Mouse (Mus musculus) kidney, embryonic 14.5 days (tissue): ENCODE results near the gene Eif6. TPM values are rescaled to one million over a fixed set of nuclear protein-coding genes. Genes with fewer than 3 reads are reported as not detected.

ENCODE experiments used
- ATAC-seq: fragments of 200-750 bp; cut with Nextera tagmentation; 2 replicates; pipeline ENCODE4 v1.8.0; 2017; ENCODE audit warnings: moderate number of reproducible peaks, mild to moderate bottlenecking, moderate TSS enrichment, moderate library complexity; ENCODE audit not compliant: low FRiP score, low TSS enrichment
- H3K27ac ChIP-seq: fragments of 300-500 bp; sonication (generic); 2 replicates; pipeline ENCODE4 v1.5.1; 2014; ENCODE audit warnings: low read depth, mild to moderate bottlenecking, low read length, moderate library complexity, mixed read lengths
- H3K27me3 ChIP-seq: fragments of 300-500 bp; sonication (generic); 2 replicates; pipeline ENCODE4 v1.6.1; 2014; ENCODE audit warnings: mild to moderate bottlenecking, low read length; ENCODE audit not compliant: control insufficient read depth, insufficient read depth
- H3K36me3 ChIP-seq: fragments of 300-500 bp; sonication (generic); 2 replicates; pipeline ENCODE4 v1.6.1; 2014; ENCODE audit warnings: low read length, mixed read lengths; ENCODE audit not compliant: control insufficient read depth, insufficient read depth
- H3K4me1 ChIP-seq: fragments of 300-500 bp; sonication (generic); 2 replicates; pipeline ENCODE4 v1.6.1; 2014; ENCODE audit warnings: low read length, mixed read lengths; ENCODE audit not compliant: control insufficient read depth, insufficient read depth
- H3K4me2 ChIP-seq: fragments of 300-500 bp; sonication (generic); replicated peaks from 2 replicates; pipeline ENCODE4 v1.6.1; 2014; ENCODE audit warnings: low read depth, mild to moderate bottlenecking, low read length
- H3K4me3 ChIP-seq: fragments of 300-500 bp; sonication (generic); 2 replicates; pipeline ENCODE4 v1.5.1; 2014; ENCODE audit warnings: mild to moderate bottlenecking, low read length
- H3K9ac ChIP-seq: fragments of 300-500 bp; sonication (generic); 2 replicates; pipeline ENCODE4 v1.6.1; 2014; ENCODE audit warnings: low read depth, mild to moderate bottlenecking, low read length, moderate library complexity
- H3K9me3 ChIP-seq: fragments of 300-500 bp; sonication (generic); 2 replicates; pipeline ENCODE4 v1.6.1; 2016; ENCODE audit warnings: low read length; ENCODE audit not compliant: control insufficient read depth
- WGBS: fragments of 180-500 bp; shearing (Covaris S2); extraction: QIAGEN DNeasy Blood & Tissue Kit; methylation state at CpG from one replicate; pipeline ENCODE4 v1.1.7; 2014; 5-methylcytosine and 5-hydroxymethylcytosine counted together
- polyA plus RNA-seq: library from polyadenylated mRNA; unstranded; fragments of >200 nt; fragmentation: Nextera tagmentation; extraction: Ambion mirVana; gene quantifications from 2 replicates; pipeline ENCODE4 v1.2.1, GENCODE M21; 2014

The Eif6 gene
- polyA plus RNA-seq, 1 experiment from 2014 or later, result 202 TPM

DNA sequence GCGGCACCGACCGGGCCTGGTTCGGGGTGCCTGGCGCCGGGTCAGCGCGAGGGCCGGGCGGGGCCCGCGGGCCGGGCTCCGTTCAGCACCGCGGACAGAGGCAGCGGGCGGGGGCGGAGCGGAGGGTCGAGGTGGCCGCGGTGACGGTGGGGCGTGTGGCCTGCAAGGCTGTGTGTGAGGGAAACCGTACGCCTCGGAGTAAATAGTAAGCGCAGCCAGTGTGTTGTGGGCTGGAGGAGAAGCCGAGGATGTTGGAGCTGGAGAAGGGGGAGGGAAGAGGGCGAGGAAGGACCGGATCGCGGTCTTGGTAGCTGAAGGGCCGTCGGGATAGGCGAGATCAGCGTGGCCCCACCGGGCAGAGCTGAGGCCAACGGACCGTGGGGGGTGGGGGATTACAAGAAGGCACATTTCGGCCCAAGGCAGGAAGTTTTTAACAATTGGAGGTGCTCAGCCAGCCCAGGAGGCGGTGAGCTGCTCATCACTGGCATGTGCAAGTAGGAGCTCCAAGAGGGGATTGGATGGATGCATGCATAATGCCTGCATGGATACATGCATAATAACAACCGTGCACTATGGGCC is 51.0 kb downstream of the Eif6 start:
- peak; percentile 87 for ATAC-seq
- H3K9me3 ChIP-seq, result no peaks in the 10 kb centered on the region
- H3K27me3 ChIP-seq, result peaks cover 40% of the 10 kb centered on the region
- H3K4me1 ChIP-seq, result peaks cover 3% of the 10 kb centered on the region; the same call in 1 of the 2 replicates
- H3K36me3 ChIP-seq, result no peaks in the 10 kb centered on the region
- WGBS, result 2% methylated on average over 42 of the region's 44 CpGs
- peak overlapping the region; percentile 41 for H3K4me3 ChIP-seq
- H3K9ac ChIP-seq, result no peak overlapping the region
- H3K27ac ChIP-seq, result no peak overlapping the region; the same call in 1 of the 2 replicates
- peak overlapping the region; percentile 99 for H3K4me2 ChIP-seq

DNA sequence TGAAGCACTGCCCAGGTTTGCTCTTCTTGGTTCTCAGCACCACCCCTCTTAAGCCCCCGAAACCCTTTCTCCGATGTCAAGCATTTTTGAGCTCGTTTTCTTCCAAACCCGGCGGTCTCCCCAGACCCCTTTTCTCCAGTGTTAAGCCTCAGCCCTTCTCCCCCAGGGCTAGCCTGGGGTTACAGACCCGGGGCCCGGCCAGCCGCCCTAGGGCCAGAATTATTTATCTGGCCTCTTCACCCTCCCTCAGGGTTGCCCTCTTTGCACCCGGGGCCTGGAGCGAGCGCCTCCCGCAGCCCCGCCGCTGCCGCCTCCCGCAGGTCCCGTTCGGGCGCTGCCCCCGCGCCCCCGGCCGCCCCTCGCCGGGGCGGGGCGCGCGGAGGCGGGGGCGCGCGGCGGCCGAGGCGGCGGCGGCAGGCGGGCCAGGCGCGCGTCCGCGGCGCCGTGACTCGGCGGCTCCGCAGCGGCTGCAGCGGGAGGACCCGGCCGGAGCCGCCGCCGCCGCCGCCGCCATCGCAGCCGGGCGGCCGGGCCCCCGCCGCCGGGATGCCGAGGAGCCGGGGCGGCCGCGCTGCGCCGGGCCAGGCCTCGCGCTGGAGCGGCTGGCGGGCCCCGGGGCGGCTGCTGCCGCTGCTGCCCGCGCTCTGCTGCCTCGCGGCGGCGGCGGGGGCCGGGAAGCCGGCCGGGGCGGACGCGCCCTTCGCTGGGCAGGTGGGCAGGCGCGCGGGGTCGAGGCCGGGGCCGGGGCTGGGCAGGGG is 51.6 kb downstream of the Eif6 start, which contains the start of gene Mmp24:
Gene Mmp24, plus strand, starts transcription at position 416 of the 758 bp plus-strand sequence.
- ATAC-seq, result no peak
- H3K9me3 ChIP-seq, result no peaks in the 10 kb centered on the region
- peaks cover 3% of the 10 kb centered on the region; the same call in 1 of the 2 replicates for H3K4me1 ChIP-seq
- H3K4me2 ChIP-seq, result peak within 1 kb of the TSS; percentile 99
- no peak within 1 kb of the TSS for H3K9ac ChIP-seq
- peaks cover 40% of the 10 kb centered on the region for H3K27me3 ChIP-seq
- WGBS, result 3% methylated on average over 44 of the region's 100 CpGs
- no peaks in the 10 kb centered on the region for H3K36me3 ChIP-seq
- H3K27ac ChIP-seq, result no peak within 1 kb of the TSS; the same call in 1 of the 2 replicates
- H3K4me3 ChIP-seq, result peak within 1 kb of the TSS; percentile 41

DNA sequence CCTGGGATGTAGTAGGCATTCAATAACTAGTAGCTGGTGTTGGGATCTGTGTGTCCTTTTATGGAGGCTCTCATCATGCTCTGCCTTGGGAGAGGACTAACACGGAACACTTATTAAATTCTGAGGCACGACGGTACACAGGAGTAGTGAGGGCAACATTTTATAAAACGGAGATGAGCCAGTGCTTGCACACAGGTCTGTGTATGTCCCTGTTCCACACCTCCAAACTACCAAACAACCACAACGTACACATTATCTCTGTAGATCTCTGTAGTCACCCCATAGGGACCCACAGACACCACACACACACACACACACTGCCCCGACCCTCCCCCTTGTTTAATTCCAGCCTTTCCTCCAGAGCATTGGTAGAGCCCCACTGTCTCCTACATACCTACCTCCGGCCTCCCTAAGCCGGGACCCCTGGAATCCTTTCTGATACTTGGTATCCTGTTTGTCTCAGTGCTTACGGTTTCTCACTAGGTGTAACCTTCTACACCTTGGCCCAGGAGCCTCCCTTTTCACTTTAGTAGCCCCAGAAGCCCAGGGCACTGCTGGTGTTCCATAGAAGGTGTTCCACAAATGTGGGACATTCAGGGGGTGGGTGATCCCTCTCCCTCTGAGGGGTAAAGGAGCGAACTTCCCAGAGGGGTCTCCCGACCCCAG is 52.3 kb downstream of the Eif6 start:
- ATAC-seq, result no peak
- Histone ChIP-seq H3K9me3 (no peaks in the 10 kb centered on the region), H3K27me3 (peaks cover 40% of the 10 kb centered on the region), H3K4me3 (peak overlapping the region; percentile 41; the same call in 1 of the 2 replicates), H3K36me3 (no peaks in the 10 kb centered on the region), H3K9ac (no peak overlapping the region), H3K4me1 (peaks cover 3% of the 10 kb centered on the region; the same call in 1 of the 2 replicates), H3K27ac (no peak overlapping the region), H3K4me2 (peak overlapping the region; percentile 99)
- 59% methylated on average over 11 of the region's 11 CpGs for whole genome bisulfite sequencing

DNA sequence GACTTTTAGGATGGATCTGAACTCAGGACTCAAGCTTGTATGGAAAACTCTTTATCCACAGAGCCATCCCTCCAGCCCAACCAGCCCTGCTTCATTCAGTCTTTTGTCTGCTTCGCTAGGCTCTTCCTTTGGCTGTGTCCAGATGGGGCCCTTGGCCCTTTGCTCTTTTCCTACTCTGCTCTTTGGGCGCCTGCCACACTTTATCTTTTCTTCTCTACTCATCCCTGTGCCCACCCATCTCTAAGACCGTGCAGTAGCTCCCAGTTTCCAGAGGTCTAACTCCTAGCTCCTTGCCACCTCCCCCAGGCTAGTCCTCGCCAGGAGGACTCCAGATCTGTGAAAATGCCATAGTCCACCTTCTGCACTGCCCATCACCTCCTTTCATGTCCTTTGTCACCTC is 53.1 kb downstream of the Eif6 start:
- WGBS, result 72% methylated on average over 4 of the region's 4 CpGs
- H3K9me3 ChIP-seq, result no peaks in the 10 kb centered on the region
- H3K4me1 ChIP-seq, result peaks cover 3% of the 10 kb centered on the region; the same call in 1 of the 2 replicates
- no peak overlapping the region for H3K27ac ChIP-seq
- H3K4me2 ChIP-seq, result no peak overlapping the region
- no peak overlapping the region for H3K9ac ChIP-seq
- no peak for ATAC-seq
- no peaks in the 10 kb centered on the region for H3K36me3 ChIP-seq
- H3K27me3 ChIP-seq, result peaks cover 40% of the 10 kb centered on the region
- H3K4me3 ChIP-seq, result no peak overlapping the region

Other genes with a start within 250 kb of the Eif6 start
- gene Gss, start 234.1 kb downstream of the Eif6 start, polyA plus RNA-seq, result 25.0 and 29.8 TPM in 2 replicates
- 0.96 and 2.1 TPM in 2 replicates for gene Myh7b, start 215.7 kb downstream of the Eif6 start, polyA plus RNA-seq
- gene Trpc4ap, start 134.5 kb downstream of the Eif6 start, polyA plus RNA-seq, result 105 and 134 TPM in 2 replicates
- gene Edem2, start 97.5 kb downstream of the Eif6 start, polyA plus RNA-seq, result 27.4 and 36.0 TPM in 2 replicates
- gene Gm17581, start 91.1 kb downstream of the Eif6 start, polyA plus RNA-seq, result not detected in 2 replicates
- 7.7 and 8.2 TPM in 2 replicates for gene Procr, start 75.8 kb downstream of the Eif6 start, polyA plus RNA-seq
- gene Mmp24, start 51.6 kb downstream of the Eif6 start, polyA plus RNA-seq, result not detected in 2 replicates
- gene BC029722, start 7.5 kb downstream of the Eif6 start, polyA plus RNA-seq, result 7.8 and 11.4 TPM in 2 replicates
- gene Fam83c, start 7.9 kb upstream of the Eif6 start, polyA plus RNA-seq, result 0.07 TPM in 1 of 2 replicates, not detected in the other
- gene Uqcc1, start 103.4 kb upstream of the Eif6 start, polyA plus RNA-seq, result 56.3 and 66.3 TPM in 2 replicates
- not detected in 2 replicates for gene Gm15557, start 113.8 kb upstream of the Eif6 start, polyA plus RNA-seq
- 0.19 and 0.53 TPM in 2 replicates for gene Gdf5, start 118.4 kb upstream of the Eif6 start, polyA plus RNA-seq
- 14.1 and 24.4 TPM in 2 replicates for gene Cep250, start 129.5 kb upstream of the Eif6 start, polyA plus RNA-seq
- gene 6430550D23Rik, start 181.1 kb upstream of the Eif6 start, polyA plus RNA-seq, result 1.2 and 1.7 TPM in 2 replicates
- 225 and 244 TPM in 2 replicates for gene Ergic3, start 181.1 kb upstream of the Eif6 start, polyA plus RNA-seq
- 0.16 and 0.17 TPM in 2 replicates for gene Fer1l4, start 226.0 kb upstream of the Eif6 start, polyA plus RNA-seq
- gene Spag4, start 238.2 kb upstream of the Eif6 start, polyA plus RNA-seq, result 2.3 and 3.1 TPM in 2 replicates